Mouse (Mus musculus) embryonic fibroblast, embryonic 13.5 days (primary cell): ENCODE measurements around the gene Olfml2b. TPM values are rescaled to one million over a fixed set of nuclear protein-coding genes. Genes with fewer than 3 reads are reported as not detected.

ENCODE experiments used
- H3K27ac ChIP-seq: 2 replicates; pipeline ENCODE4 v1.5.1; 2012; ENCODE audit warnings: low read length, control low read depth, inconsistent platforms; ENCODE audit not compliant: insufficient read depth
- H3K4me1 ChIP-seq: 2 replicates; pipeline ENCODE4 v1.6.1; 2011; ENCODE audit warnings: low read length; ENCODE audit not compliant: control insufficient read depth, insufficient read depth
- H3K4me3 ChIP-seq: 2 replicates; pipeline ENCODE4 v1.5.1; 2011; ENCODE audit warnings: mild to moderate bottlenecking, control low read depth, low read length; ENCODE audit not compliant: insufficient read depth
- CTCF ChIP-seq: IDR thresholded peaks from 2 replicates; pipeline ENCODE4 v1.5.1; 2011; ENCODE audit warnings: mild to moderate bottlenecking, control low read depth, low read length, moderate library complexity, borderline replicate concordance; ENCODE audit not compliant: insufficient read depth
- POLR2A ChIP-seq: IDR thresholded peaks from 2 replicates; pipeline ENCODE4 v1.6.1; 2011; ENCODE audit warnings: low read depth, mild to moderate bottlenecking, control low read depth, low read length, moderate library complexity
- polyA plus RNA-seq: library from polyadenylated mRNA; stranded (reverse); fragments of >200 nt; gene quantifications from 2 replicates; pipeline ENCODE4 v1.2.4, GENCODE M21; 2011; ENCODE audit warnings: low read depth; ENCODE audit not compliant: missing spikeins, insufficient read length

Gene Olfml2b
- polyA plus RNA-seq, 1 experiment = 59.1 TPM

DNA sequence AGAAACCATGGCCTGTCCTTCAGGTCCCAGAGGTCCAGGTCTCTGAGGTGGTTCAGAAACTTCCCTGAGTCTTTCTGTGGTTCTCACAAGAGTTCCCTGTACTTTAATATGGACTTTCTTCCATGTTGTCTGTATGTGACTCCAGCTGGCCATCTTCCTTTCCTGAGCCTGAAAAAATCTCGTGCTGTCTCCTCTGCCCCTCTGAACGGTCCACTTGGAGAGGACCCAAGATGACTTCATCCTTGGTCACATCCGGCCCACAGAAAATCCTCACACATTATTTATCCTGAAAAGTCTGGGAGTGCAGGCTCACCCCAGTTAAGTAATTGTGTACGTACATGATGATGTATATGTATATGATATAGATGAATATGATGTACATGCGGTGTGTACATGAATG is 47.0 kb downstream of the Olfml2b start:
- H3K27ac ChIP-seq = no peak overlapping the region
- TF ChIP-seq POLR2A (no peak), CTCF (no peak)
- H3K4me3 ChIP-seq = no peak overlapping the region
- no peaks in the 10 kb centered on the region for H3K4me1 ChIP-seq

DNA sequence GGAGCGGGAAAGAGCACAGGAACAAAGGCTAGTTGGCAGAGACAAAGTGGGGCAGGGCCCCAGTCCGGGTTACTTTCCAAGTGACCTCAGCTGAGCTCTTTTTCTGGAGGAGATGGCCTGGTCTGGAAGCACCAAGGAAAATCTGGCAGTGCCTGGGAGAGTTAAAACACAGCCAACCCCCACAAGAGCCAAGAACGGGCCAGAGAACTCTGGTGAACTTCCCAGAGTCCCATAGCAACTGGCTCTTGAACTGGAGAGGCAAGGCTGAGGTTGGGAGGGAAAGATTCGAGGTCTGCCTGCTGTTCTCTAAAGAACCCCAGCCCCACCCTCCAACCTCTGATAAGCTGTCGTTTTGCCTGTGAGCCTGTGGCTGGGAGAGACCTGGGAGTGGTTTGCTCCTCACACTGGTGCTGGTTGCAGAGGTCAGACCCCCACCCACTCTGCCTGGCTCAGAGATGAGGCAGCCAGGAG is 50.5 kb downstream of the Olfml2b start:
- Histone ChIP-seq H3K27ac (no peak overlapping the region), H3K4me3 (no peak overlapping the region), H3K4me1 (peaks cover 6% of the 10 kb centered on the region; the same call in 1 of the 2 replicates)
- TF ChIP-seq CTCF = no peak
- no peak for TF ChIP-seq POLR2A

DNA sequence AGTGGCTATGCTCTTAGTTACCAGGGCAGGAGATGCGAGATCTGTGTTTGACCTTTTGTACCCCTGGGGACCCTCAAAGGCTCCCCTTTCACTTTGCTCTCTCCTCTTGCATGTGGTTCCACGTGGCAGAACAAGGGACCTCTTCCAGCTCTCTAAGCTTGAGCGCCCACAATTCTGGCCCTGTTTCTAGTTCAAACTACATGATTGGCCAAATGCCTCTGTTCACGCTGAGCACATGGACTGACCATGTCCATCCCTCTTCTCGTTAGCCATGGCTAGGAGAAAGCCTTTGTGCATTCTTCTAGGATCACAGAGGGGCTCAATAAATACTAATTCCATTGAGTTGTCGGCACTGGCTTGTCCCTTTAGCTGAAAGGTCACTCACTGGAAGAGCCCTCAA is 51.0 kb downstream of the Olfml2b start:
- TF ChIP-seq POLR2A = no peak
- no peak for TF ChIP-seq CTCF
- no peak overlapping the region for H3K4me3 ChIP-seq
- peaks cover 10% of the 10 kb centered on the region; the same call in 1 of the 2 replicates for H3K4me1 ChIP-seq
- no peak overlapping the region for H3K27ac ChIP-seq

DNA sequence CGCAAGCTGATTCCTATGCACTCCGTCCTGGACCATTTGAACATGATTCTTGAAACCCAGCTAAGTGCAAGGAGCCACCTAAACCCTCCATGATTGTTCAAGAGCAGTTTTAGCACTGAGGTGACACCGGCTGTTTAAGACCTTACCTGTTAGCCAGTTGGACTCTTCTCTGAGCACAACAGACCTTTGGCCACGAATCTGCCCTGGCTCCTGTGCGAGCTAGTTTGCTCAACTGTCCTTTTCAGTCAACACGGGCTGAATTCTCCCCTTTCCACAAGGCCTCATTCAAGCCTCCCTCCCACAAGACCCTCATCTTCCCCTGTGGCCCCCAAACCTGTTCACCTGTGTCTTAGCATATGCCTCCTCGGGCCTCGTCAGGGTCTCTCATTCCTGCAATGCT is 52.7 kb downstream of the Olfml2b start:
- H3K4me3 ChIP-seq = no peak overlapping the region
- peaks cover 10% of the 10 kb centered on the region; the same call in 1 of the 2 replicates for H3K4me1 ChIP-seq
- no peak overlapping the region for H3K27ac ChIP-seq
- no peak for TF ChIP-seq CTCF
- TF ChIP-seq POLR2A = no peak

DNA sequence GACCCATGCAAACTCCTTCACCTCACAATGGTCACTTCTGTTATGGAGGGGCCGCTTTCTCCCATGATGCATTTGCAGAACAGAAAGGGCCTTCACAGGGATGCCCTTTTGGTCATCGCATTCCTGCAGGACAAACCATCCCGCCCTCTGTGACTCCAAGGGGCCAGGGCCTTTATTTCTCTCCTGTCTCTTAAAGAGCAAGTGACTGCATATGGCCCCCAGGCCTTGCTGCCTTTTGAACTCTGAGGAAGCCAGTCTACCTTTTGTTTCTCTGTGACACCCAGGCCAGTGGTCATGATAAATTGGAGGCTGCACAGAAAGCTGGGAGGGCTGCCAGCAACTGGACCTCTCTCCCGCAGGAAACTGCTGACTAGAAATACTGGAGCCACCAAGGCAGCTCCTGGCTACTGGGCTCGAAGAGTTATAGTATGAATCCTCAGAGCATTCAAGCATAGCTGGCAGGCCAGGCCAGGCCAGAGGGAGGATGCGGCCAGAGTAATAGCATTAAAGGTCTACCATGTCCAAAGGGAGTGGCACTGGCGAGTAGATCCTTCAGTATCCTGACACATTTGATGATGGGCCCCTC is 53.5 kb downstream of the Olfml2b start:
- no peak overlapping the region for H3K4me3 ChIP-seq
- TF ChIP-seq POLR2A (no peak), CTCF (no peak)
- H3K27ac ChIP-seq = no peak overlapping the region
- H3K4me1 ChIP-seq = peaks cover 14% of the 10 kb centered on the region; the same call in 1 of the 2 replicates

DNA sequence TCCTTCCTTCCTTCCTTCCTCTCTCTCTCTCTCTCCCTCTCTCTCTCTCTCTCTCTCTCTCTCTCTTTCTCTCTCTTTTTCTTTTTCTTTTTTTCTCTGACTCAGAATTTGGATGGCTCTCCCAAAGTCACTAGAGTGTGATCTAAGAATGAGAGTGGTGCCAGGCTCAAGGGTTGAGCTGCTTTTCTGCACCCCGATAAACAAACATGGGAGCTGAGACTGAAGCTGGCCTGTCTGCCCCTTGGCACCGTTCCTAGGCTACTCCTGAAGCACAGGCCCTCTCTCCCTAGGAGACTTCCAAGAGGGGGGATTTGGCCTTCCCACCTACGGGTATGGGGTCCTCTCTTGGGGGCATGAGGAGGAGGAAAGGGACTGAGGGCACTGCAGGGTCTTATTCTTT is 54.4 kb downstream of the Olfml2b start:
- Histone ChIP-seq H3K27ac (peak overlapping the region; percentile 63), H3K4me3 (no peak overlapping the region), H3K4me1 (peaks cover 14% of the 10 kb centered on the region; the same call in 1 of the 2 replicates)
- no peak for TF ChIP-seq POLR2A
- TF ChIP-seq CTCF = no peak

DNA sequence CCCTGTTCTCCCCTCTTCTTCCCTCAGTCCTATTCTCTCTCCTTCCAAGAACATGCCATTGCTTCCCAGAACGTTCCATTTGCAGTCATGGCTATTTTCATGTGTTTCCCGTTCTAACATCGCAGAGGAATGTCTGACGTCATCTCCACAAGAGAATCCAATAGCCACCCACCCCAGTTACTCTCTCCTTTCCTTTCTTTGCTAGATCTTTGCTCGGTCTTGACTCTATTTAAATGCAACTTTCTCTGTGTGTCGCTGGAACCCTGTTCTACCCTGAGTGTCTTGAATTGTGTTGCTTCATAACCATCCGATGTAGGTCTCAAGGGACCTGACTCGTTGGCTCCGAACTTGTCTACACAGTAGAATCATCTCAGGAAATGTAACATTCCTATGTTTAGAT is 55.2 kb downstream of the Olfml2b start:
- TF ChIP-seq POLR2A = no peak
- no peak for TF ChIP-seq CTCF
- Histone ChIP-seq H3K27ac (peak overlapping the region; percentile 63), H3K4me3 (no peak overlapping the region), H3K4me1 (peaks cover 14% of the 10 kb centered on the region; the same call in 1 of the 2 replicates)

DNA sequence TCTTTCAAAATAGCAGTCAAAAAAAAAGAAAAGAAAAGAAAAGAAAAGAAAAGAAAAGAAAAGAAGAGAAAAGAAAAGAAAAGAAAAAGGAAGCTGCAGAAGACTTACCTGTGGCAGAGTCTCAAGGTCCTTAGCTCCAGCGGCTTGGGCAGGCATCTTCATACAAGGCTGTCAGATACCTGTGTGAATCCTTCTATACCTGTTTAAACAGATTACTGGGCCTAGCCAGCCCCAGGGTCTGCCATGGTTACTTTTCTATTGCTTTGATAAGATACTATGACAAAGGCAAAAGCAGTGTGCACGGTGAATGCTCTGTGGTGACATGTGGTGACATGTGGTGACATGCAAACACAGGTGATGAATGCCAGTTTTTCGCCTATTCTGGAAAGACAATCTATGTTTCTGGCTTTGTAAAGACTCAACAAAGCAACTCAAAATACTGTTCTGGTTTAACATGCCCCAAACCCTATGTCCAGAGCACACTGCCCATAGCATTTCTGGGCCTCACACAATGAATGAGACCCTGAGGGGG is 56.2 kb downstream of the Olfml2b start:
- Histone ChIP-seq H3K27ac (peak overlapping the region; percentile 63), H3K4me3 (no peak overlapping the region), H3K4me1 (peaks cover 18% of the 10 kb centered on the region; the same call in 1 of the 2 replicates)
- TF ChIP-seq CTCF (no peak), POLR2A (no peak)

DNA sequence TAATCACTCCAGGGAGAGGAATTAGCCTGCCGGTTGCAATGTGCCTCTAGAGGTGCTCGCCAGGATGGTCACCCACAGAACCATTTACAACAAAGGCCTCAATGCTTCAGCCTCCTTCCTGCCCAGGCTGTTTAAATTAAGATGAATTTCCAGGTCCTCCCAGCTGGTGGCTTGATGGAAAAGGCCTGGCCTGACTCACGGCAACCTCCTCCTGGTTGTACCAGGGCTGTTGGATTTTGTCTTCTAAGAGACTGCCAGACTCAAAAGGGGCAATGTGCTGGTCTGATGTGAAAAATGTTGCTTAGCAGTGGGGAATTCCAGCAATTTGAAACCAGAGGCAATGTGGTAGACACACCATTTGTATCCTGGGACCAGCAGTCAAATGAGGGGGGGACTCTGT is 56.8 kb downstream of the Olfml2b start:
- TF ChIP-seq CTCF (no peak), POLR2A (no peak)
- Histone ChIP-seq H3K27ac (peak overlapping the region; percentile 53), H3K4me3 (no peak overlapping the region), H3K4me1 (peaks cover 18% of the 10 kb centered on the region; the same call in 1 of the 2 replicates)

DNA sequence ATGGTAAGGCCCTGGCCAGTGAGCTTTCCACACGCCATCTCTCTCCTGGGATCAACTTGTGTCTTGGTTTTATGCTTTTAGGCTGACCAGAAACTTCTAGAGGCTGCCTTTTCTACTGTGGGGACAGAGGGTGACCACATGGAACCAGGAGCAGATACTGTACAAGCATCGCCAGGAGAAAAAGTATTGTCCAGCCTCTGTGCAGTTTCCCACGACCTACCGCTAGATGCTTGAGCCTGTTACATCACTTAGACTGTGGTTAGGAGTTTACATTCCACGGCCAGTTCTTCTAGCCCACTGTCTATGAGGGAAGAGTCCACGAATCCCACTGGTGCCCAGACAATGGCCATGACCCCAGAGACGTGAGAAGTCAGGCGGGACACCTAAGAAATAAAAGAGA is 57.2 kb downstream of the Olfml2b start:
- no peak overlapping the region for H3K4me3 ChIP-seq
- peaks cover 18% of the 10 kb centered on the region; the same call in 1 of the 2 replicates for H3K4me1 ChIP-seq
- peak overlapping the region; percentile 53 for H3K27ac ChIP-seq
- TF ChIP-seq POLR2A (no peak), CTCF (no peak)
